Mouse (Mus musculus) liver, embryonic 14.5 days (tissue): ENCODE data around the gene Leng9.

Experiments used
- CTCF ChIP-seq: IDR thresholded peaks from 2 replicates; pipeline ENCODE4 v1.5.1; 2016; ENCODE audit warnings: antibody characterized with exemption, low read depth, control low read depth
- EP300 ChIP-seq: IDR thresholded peaks from 2 replicates; pipeline ENCODE4 v1.6.1; 2016; ENCODE audit warnings: antibody characterized with exemption, low read depth

- no peak for TF ChIP-seq CTCF
- no peak for TF ChIP-seq EP300
These were observed 4.2 kb upstream of the Leng9 start for GRCm38 (mm10) chr7:4154356-4154755.
